Mouse (Mus musculus): ENCODE measurements around the gene Mrpl43.
"Not testable (repeated sequence)": the region's sequence is repeated elsewhere in the genome, so short reads cannot be mapped to it uniquely, and the experiment has no call there.

Gene Mrpl43

DNA sequence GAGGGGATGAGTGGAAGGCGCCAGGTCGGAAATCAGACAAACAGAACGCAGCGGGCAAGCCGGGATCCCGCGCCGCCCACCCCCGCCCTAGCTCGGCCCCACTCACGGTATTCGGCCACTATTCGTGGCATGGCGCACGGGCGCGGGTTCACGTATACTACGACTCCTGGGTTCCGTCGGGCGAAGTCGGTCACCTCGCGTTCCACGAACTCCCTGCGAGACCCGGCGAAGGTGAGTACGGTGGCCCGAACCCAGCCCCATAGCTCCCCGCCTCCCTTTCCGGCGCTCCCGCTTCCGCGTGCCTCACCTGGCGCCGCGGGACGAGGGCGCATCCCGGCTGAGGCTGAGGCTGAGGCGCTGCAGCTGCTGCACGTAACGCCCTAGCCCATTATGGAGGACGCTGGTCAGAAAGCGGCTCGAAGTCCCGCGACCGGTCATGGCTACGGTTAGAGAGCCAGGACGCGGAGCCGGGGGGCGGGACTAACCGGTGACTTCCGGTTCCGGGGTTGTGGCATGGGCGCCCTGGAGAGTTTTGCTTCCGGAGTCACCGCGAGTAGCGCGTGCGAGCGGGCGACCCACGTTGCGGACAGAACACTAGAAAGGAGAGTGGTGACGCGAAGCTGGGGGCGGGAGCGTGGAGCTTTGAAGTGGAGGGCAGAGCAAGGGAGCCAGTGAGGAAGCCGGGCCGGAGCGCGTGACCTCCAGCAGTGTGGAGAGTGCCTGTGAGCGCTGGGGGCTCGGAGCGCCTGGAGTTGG is at the start of gene Mrpl43:
Mrpl43 (minus strand) TSS at position 486 of the 756 bp plus-strand sequence.
- DNase-seq (ENCODE audit: low read depth): peak; percentile 96

DNA sequence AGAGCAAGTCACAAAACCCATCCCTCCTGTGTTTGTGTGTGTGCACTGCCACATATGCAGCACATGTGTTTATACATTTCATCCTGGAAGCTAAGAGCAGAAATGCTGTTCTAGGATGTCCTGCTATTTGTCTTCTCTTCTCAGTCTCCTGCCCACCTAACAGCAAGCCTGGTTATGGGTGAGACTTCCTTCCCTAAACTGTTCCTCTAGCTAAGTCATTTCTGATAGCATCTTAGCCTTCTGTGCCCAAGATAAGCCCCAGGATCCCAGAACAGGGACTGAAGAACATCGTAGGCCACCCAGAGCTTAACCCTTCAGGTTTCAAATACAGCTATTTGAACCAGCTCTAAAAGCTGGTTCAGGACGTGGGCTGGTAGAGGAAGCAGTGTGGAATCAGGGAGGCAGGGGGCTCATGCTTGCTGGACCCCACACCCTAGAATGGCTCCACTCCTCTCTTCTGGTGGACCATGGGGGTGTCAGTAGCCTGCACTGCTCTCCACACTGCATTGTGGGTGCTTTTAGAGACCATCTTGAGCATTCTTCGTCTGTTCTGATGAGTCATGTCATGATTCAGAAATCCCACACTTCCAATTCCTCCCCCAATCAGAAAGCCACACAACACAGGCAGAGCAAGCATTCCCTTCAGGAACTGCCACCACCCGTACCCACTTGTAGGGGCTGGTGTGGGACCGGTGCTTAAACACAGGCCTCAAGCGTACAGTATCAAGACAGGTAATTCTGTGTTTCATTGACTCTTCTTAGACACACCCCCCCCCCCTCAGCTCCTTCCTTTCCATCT is 48.8 kb upstream of the Mrpl43 start:
- DNase-seq (ENCODE audit: low read depth): no peak

DNA sequence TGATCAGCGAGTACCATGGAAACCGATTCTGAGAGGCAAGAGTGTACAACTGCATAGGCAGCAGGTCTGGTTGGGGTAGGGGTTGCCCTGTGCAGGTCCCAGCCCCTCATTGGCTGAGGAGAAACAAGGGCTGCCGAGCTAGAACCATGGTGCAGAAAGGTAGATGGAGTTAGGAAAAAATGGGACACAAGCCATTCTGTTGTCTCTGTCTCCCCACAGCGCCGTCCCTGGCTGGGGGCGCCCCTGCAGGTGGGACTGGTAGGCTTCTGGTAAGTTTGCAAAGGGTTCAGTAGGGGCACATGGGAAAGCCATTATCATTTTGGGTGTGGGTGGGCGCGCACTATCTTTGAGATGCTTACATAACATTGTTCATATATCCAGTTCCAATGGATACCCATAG is 47.2 kb upstream of the Mrpl43 start:
- DNase-seq (ENCODE audit: low read depth): no peak

DNA sequence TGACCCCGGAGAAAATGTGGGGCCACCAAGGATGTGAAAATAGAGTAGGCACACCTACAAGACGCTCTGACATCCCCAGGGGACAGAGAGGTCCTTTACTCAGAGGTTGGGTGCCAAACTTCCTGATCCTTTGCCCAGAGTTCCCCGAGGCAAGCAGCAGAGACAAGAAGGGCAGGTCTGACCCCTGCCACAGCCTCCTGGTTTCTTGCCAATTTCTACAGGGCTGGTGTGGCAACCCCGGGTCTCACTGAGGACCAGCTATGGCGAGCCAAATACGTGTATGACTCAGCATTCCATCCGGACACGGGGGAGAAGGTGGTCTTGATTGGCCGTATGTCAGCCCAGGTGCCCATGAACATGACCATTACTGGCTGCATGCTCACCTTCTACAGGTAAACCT is 43.3 kb upstream of the Mrpl43 start:
- no peak for DNase-seq (ENCODE audit: low read depth)

DNA sequence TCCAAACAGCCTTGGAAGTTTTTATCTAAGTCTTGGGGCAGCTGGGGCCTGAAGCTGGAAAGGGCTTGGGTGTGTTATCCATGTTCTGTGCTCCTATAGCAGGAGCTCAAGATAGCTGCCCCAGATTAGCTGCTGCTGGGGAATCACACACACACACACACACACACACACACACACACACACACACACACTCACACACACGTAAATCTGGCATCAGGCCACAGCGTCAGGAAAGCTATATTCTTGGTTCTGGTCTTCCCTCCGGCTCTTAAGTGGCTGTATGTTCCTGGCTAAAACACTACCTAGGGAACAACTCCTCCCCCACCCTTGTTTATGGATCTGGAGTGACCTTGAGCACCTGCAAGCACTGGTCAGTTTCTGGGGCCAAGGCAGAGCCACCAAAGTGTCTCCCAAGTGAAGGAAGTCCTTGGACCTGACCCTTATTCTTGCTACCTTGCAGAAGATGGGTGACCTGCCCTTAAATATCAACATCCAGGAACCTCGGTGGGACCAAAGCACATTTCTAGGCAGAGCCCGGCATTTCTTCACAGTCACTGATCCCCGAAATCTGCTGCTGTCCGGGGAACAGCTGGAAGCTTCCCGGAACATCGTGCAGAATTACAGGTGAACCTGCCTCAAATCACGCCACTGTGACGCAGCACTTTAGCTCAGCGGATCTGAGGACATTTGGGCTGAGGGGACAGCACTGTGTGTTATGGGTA is 42.6 kb upstream of the Mrpl43 start:
- no peak for DNase-seq (ENCODE audit: low read depth)

DNA sequence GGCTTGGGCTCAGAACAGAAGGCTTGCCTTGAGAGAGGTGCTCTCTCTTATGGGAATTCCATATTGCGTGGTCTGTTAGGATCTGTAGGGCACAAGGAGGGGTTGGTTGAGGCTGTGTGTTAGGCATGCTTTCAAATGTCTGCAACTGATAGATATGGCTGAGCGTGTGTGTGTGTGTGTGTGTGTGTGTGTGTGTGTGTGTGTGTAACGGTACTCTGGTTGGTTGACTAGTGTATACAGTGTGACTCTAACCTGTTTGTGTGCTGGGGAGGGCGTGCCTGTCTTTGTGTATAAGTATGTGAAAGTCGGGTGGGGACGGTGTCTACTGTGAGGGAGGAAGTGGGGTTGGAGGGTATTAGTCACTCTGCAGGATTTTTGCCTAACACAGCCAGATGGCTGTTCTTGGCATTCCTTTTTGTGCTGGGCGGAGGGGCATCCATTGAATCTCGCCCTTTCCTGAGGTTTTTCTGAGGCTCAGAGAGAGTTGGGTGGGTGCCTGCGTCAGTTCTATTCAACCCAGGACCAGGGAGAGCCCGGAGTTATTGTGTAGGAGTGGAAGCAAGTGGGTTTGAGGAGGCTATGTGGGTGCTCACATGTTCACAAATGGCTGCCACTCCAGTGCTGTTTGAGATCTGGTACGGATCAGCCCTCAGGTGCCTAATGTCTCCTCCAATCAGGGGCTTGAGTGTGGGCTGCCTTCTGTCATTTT is 41.8 kb upstream of the Mrpl43 start:
- no peak for DNase-seq (ENCODE audit: low read depth)

DNA sequence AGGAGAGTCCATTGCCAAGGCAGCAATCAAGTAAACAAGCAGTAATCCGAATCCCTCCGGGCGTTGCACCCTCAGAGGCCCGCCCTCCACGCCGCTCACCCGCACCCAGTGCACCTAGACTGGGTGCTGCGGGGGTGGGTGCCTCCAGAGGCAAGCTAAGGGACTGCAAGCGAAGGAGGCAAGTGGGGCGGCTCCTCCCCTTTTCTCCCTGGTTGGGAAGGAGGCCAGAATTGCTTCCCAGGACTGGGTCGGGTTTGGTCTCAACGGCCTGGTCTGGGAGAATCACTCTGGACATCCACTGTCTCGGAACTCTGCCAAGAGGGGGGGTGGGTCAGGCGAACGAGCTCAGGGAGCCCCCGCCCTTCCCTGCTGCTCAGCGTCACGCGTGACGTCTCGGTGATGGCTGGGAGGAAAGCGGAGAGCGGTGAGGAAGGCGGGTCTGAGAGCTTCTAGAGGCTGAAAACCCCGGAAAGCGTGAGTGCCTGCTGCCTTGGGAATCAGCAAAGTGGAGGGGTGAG is 41.2 kb upstream of the Mrpl43 start, which contains the start of gene Sfxn3:
Sfxn3 (plus strand) TSS at position 87 of the 518 bp plus-strand sequence.
- peak; percentile 95 for DNase-seq (ENCODE audit: low read depth)

DNA sequence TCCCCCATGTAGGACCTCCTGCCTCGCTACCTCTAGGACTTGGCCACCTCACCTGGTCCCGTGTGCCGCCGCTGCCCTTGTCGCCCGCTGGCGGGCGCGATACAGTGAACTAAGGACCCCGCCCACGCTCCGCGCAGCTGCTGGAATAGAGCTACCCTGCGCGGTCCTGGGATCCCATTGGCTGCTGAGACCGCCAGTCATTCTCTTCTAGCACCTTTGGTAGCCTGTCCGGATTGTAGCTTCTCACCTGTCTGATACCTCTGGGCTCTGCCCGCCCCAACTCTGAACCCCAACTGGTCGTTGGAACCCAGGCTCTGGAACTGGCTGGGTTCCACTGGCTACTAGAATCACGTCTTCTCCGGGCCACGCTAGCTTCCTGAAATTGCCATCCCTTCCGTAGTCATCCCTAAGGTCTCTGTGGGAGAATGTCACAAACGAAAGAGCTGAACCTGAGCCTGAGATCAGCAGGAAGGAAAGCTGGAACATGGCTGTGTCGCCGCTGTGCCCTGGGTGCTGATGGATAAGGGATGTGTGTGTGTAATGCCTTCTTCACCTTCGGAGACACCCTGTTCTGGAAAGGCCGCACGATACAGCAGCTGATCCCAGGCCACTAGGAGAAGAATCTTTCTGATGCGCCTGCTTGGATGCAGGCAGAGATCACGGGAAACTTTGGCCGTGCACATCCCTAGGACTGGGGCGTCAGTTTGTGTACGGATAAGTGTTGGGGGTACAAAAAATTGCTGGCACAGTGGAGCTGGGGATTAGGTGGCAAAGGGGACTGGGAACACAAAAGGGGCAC is 40.5 kb upstream of the Mrpl43 start:
- DNase-seq (ENCODE audit: low read depth): peak; percentile 85

DNA sequence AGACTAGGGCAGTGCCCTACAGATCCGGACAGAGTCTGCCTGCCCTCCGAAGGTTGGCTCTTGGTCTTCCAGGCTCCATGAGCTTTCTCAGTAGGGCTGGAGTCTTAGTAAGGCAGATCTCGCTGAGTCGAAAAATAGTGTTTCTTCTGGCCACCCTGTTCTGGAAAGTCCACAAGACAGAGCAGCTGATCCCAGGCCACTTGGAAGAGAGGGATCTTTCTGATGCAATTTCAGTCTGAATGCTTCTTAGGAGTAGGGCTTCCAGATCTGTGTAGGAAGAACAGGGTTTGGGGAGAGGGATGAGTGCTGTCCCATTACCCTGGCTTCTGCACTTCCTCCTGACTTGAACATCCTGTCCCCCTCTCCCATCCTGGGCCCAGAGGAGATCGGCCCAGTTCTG is 39.4 kb upstream of the Mrpl43 start, which contains the start of gene Pdzd7:
Pdzd7 (minus strand) TSS at position 67 of the 400 bp plus-strand sequence.
- DNase-seq (ENCODE audit: low read depth): no peak

DNA sequence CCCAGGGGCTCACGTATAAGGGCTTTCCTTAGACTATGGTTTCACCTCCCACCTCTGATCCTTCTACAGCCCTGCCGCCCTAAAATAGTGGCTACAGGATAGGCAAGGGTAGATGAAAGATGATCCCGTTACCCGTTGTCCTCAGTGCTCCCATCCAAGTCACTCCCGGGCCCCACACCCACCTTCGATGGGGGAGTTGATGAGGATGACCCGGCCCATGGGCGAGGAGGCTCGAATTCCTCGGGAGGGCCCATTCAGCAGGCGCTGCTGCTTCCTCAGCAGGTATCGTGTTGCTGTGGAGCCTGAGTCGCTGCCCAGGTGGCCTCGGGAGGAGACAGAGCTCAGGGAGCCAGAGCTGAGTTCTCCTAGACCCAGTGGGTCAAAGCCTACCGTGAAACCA is 39.0 kb upstream of the Mrpl43 start:
- DNase-seq (ENCODE audit: low read depth): no peak

DNA sequence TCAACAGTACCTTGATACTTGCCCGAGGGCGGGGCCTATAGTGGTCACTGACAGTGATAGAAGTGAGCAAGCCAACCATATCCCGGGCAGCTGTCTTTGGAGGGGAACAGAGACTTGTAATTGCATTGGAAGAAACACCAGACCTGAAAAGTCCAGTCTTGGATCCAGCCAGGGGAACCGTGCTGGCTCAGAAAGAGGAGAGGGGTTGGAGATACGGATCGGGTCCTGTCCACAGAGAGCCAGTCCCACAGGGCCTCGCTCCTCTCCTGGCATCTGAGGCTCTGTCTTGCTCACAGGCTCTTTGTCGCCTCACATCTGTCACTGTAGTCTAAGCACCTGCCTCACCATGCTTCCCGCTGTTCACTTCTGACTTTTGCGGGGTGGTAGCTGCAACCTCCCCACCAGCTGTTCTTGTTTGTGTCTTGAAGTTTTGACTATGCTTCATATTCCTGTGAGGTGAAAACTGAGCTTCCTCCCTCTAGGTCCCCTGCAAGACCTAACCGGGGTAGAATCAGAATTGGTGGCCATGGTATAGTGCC is 38.2 kb upstream of the Mrpl43 start:
- no peak for DNase-seq (ENCODE audit: low read depth)

DNA sequence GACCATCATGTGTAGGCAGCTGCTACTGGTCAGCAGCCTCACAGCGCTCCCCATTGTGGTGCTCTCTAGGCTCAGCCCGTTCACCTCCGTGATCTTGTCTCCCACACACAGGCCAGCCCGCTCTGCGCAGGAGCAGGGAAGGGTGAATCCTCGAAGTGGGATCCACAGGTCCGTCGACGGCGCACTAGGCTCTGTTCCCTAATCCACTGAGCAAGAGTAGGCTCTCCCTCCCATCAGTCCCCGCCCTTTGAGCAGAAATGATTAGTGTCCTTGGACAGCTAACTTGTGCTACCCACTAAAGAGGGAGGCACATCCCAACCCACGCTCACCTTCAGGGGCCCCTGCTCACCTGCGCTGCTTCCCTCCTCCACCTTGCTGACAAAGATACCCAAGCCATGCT is 34.0 kb upstream of the Mrpl43 start:
- no peak for DNase-seq (ENCODE audit: low read depth)

DNA sequence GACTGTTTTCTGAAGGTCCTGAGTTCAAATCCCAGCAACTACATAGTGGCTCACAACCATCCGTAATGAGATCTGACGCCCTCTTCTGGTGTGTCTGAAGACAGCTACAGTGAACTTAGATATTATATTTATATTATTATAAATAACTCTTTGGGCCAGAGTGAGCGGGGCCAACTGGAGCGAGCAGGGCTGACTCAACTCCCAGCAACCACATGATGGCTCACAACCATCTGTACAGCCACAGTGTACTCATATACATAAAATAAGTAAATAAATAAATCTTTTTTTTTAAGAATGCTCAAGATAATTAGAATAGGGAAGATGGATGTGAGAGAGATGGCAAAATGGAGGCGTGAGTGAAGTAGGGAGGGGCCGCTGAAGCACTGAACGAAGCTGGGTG is 32.0 kb upstream of the Mrpl43 start:
- DNase-seq (ENCODE audit: low read depth): not testable (repeated sequence)

DNA sequence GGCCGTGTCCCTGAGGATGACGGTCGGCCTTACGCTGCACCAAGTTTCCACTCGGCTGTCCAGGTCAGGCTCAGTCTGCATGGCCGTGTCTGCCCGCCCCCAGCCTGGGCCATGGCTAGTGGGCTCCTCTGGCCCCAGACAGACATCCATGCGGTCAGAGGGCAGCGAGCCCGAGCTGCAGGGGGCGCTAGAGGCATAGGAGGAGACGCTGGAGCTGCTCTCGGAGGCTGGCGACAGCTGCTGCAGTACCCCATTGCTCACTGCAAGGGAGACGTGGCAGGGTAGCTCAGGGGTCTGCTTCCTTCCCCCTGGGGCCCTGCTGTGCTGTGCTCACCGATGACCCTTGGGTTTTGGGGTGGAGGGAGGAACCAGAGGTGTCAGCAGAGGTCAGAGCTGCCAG is 30.6 kb upstream of the Mrpl43 start:
- peak; percentile 62 for DNase-seq (ENCODE audit: low read depth)

DNA sequence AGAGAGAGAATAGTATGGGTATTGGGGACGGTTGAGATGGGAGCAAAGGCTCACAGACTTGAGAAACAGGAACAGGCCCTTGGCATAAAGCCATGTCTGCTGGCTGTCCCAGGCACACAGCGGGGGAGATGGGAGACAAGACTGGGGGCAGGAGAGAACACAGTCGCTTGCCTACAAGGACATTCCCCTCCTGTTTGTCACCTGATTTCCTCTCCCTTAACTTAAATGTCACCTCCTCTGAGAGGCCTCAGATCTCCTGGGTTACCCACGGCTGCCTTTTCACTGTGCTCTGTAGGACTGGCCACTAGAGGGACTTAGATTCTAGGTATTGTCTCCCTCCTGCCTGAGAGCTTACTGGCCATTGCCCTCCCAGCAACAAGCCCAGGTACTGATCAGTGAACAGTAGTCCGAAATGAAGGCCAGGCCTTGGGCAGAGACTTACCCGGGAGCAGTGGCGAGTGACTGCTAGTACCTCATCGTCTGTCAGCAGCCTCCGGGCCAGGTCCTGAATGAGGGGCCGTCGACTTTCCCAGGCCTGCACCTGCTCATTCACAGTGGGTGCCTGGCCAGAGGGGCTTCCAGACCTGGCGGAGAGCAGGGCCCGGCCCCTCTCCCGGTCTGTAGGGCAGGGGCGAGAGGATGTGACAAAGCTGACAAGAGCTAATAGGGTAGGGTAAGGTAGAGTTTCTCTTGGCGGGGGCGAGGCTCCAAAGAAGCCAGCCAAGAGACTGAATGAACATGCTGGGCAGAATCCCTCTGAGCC is 26.5 kb upstream of the Mrpl43 start:
- peak; percentile 54 for DNase-seq (ENCODE audit: low read depth)

DNA sequence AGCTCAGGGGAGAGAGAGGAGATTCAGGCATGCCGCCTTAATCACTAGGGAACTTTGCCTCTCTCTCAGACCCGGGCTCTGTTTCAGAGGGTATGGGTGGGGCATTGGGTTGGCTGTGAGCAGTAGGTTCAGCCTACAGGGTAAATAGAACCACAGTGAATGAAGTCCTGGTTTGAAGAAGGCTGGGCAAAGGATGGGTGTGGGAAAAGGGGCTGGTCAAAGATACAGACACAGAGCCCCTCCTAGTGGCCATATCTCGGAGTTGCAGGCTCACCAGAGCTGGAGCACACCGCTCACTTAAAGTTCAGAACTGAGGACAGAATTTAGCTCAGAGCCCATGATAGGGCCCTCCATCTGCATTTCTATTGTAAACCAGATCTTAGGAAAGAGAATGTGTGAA is 25.5 kb upstream of the Mrpl43 start:
- DNase-seq (ENCODE audit: low read depth): peak; percentile 83

DNA sequence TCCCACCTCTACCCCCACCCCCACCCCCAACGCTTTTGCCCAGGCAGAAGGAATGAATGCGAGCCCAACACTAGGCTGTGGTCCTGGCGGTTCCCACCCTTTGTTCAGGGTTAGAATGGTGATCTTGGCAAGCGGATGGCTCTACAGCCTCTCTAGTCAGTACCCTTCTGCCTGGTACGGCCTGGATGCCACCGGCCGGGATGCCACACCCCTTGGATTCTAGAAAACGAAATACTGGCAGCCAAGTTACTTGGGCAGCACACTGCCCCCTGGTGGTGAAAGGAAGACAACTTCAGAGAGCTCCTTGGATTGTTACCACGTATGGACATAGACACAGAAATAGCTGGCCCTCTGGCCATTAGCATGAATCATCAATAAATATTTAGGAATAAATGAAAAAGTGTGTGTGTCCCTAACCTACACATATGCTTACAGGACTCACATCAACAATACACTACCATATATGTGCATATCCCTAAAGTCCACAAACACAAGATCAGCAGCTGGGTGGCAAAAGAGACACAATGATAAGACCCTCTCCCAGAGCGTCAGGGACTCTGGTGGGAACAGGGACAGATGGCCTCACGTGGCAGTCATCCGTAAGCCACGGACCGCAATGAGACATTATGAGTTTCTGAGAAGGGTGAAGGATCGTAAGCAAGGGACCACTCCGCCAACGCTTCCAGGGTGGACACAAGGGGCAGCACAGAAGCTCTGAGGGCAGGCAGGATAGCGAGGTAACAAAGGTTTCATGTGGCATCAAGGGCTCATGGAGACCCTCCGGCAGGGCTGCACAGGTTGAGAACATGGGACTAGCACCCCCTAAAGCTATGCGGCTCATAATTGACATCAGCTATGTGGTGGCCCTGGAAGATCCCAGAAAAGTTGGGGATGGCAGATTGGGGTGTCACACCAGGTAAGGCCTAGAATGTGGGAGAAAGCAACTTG is 24.8 kb upstream of the Mrpl43 start:
- DNase-seq (ENCODE audit: low read depth): peak; percentile 90

DNA sequence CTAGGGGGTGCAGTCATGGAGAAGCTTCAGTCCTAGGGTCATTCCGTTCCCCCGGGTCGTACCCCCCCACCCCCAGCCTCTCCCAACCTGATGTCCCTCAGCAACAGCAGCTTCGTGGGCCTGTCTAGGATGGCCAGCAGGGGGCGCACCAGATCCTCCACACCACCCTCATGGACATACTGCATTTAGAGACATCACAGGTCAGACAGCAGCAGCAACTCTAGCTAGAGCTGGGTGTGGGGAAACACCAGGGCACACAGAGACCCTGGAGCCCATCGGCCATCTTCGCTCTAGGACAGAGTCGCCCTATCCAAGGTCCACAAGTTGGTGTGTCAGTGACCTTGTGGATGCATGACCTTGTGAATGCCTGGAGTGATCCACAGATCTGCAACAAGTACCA is 23.9 kb upstream of the Mrpl43 start:
- peak; percentile 82 for DNase-seq (ENCODE audit: low read depth)

DNA sequence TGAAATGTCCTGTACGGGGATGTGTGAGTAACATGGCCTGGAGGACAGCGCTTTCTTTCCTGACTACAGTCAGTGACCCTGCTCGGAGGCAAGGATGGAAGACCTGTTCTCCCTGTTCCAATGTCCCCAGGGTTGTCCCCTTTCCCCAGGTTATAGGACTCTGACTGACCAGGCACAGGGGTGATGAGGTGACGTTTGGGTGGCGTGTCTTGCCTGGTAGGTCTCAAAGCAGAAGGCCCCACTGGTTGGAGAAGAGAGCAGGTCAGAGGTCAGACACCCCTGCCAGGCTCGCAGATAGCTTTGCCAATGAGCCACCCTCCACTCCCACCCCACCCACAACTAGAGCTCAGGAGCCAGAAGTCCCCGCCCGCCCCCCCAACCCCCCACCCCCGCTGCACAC is 23.3 kb upstream of the Mrpl43 start:
- DNase-seq (ENCODE audit: low read depth): no peak
